Mouse (Mus musculus): ENCODE measurements at regions not wholly inside any gene's neighbourhood (a gene's known extent, or its start where the extent isn't known, plus 50 kb on each side); places are given as distances from the start of the nearest gene placed in this dataset.
A peak's percentile ranks its signal among the peaks of the same experiment; 100 is the strongest.
"Not testable (repeated sequence)": the region's sequence is repeated elsewhere in the genome, so short reads cannot be mapped to it uniquely, and the experiment has no call there.

DNA sequence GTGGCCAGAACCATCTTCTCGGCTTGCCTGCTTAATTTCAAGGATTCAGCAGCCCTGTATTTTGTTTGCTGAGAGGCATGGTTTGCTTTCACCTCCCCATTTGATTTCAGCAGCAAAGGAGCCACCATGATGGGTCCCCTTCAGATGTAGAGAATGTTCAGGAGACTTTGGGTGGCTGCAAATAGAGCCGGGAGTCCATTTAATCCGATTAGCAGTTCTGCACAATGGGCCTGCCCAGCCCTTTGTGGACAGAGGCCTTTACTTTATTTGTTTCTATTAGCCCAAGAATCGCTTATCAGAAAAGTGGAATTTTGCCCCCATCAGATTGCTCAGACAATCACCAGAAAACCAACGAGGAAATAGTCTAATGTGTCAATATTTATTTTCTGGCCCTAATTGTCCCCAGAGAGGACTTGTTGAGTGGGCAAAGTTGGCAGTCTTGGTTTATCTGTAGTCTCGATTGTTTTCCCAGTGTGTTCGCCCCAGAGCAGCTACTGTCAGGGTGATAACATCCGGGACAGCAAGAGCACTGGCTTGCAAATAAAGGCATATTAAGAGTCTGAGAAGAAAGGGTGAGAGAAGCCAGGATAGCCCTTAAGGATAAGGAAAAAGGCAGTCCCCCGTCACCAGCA lies 130.6 kb upstream of the Kiz start:
- no peak for DNase-seq

DNA sequence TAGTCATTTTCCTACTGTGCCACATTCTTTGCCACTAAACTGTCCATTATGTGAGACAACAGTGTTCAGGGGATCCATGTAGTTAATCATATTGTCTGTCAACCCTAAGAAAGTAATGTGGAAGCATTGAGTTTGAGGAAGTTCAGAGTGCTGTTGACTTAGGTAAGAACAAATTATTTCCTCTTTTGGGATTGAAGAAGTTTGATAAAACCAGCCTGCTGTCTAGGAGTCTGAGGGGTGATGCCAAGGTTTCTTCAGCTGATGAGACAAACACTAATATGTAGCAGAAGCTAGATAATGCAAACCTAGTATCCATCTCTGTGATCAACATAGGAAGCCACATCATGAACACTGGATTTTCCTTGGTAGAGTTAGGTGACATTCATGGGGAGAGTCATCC lies 127.0 kb upstream of the Kiz start:
- no peak for DNase-seq

DNA sequence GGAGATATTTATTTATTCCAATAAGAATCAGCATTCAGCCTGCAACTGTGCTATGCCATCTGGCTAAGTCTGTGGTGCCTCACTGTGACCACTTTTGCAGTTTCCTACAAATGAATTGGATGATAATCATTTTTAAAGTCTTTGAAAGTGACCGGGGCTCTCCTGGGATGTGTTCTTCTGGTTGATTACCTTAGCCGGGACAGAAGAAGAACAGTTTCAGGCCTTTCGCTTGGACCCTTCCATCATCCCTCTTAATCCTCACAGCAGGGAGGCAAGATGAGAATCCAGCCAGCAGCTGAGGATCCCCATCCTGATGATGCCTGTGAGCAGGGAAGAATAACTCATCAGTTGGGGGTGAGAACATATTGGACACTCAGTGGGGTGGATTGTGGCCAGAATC lies 124.6 kb upstream of the Kiz start:
- DNase-seq: no peak

DNA sequence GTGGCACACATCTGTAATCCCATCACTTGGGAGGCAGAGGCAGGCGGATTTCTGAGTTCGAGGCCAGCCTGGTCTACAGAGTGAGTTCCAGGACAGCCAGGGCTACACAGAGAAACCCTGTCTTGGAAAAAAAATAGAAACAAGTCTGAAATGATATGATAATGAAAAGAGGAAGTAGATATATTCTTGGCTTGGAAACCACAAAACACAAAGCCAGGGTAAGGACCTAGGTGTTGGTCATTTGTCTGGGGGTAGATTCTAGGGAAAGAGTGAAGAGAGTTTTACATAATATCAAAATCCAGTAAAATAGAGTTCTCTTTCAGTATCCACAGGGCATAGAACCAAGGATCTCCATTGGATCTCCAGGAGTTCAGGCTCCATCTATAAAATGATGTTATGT lies 122.8 kb upstream of the Kiz start:
- not testable (repeated sequence) for DNase-seq

DNA sequence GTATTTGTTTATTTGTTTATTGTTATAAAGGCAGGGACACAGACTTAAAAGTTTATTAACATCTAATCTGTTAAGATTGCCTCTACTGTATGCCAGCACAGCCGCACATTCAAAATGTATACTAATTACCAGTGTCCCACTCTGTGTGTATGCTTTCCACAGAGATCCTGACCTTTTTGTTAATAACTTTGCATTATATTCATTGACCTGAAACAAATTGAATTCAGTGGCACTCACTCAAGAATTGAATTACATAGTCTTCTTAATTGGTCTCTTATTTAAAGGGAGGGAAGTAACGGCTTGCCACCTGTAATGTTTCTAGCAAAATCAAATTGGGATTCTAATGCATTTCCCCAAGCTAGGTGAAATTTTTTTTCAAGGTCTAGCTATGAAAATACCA lies 111.3 kb upstream of the Kiz start:
- no peak for DNase-seq

DNA sequence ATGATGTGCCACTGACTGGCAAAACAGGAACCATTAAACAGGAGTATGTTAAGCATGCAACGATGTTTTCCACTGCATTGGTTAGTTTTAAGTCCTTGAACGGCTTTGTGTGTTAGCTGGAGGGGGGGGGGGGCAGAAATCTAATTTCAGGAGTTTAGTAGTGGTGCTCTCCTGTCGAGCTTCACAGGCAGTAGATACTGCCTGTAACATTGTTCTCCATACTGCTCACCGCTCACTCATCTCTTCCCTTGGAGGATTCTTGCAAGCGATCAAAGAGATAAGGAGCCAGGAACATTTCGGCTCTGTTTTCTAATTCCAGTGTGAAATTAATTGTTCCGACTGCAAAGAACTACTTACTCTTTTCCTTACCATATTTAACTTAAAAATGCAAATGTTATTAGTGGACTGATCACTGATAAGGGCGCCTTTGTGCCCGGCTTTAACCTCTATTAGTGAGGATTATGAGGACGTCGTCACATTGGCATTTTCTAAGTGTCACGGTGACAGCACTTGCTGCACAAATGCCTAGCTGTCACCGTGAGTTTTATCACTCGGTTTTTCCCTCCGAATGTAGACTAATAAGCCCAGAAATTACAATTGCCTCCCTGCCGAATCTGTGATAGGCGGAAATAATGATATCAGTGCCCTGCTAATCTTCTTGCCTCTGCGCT lies 110.5 kb upstream of the Kiz start:
- no peak for DNase-seq

DNA sequence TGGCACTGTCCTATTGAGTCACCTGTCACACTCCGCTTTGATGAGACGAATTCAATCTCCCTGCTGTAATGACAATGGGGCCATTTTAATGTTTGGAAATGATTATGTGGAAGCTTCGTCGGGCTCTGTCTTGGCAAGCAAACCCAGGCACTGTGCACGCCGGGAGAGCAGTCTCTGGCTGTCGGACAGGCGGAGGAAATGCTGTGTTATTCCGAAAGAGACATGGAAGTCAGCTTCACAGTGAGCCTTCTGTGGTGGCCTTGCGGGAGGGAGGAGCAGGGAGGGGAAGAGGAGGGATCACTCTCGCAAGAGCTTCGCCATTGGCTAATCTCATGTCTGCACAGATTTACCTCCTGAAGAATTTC lies 110.0 kb upstream of the Kiz start:
- peak; percentile 44 for DNase-seq

DNA sequence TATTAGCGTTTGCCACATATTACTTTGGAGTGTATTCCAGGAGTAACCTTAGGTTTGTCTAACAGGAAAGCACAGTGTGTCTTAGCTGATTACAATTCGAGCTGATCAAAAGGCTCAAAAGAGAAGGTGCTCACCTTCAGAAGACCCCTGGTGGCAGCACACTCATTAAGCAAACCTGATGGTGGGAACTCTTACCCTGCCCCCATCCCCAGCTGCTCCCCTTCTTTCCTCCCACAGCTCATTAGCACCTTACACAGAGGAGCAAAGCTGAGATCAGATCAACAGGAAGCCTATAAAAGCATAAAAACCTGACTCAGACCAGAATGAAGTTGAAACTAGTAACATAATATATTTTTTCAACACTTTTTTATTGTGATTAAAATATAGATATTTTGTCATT lies 101.7 kb upstream of the Kiz start:
- DNase-seq: no peak

DNA sequence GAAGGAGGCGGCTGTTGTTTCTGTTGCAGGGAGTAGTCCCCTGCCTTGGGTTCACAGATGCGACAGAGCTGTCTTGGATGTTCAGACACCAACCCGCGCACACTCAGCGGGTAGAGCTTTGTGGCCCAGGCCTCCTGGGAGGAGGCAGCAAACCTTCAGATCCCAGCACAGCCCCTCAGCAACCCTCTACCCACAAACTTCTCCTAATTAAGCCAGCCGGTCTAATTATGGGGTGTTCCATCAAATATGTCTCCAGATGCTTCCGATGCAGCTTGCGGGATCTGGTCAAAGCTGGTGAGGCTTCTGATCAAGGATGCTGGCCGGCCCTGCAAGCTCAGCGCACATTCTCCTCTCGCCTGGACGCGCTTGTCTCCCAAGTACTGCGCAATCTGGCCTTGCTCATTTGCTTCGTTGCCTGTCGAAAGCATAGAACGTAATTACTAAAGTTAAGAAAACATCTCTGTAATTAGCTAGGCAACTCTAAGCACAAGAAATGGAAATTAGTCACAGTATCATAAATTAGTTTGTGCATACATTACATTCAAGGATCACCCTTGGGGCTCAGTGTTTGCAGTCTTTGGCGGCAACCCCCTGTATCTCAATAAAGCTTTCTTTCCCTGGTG lies 92.0 kb upstream of the Kiz start:
- no peak for DNase-seq

DNA sequence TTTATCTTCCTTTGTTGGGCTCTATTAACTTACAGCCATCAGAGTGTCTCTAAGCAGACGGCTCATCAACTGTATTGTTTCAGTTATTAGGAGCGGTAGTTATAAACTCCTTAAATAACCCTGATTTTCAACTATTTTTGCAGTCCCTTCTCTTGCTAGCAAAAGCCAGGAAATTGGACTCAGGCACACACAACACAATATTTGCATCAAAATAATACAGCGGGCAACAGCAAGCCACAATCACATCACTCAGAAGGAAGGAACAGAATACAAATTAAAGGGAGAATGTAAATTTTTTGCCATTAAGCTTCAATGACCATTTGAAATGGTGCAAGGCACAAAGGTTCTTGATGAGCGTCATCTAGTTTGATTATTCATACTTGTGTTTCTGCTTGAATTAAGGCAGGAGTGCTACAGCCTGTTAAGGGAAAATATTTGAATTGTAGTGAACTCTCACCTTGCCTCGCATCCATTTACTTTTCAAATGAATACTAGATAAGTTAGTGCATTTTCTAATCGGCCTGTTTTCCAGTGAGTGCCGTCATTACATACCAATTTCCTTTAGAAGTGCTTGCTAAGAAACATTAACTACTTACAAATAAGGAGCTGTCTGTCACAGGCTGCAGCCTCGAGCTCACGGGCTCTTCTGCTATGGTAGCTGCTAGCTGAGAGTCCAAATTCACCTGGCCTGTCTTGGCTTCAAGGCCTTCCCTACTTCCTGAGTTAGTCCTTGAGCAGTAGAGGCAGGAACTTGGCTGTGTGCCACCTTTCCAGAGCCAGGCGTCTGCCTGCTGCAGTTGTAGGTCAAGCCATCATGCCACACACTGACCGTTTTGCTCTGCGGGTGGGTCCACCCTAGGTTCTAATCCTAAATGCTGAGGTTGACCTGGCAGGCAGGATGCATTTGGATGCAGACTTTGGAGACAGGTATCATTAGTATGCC lies 91.1 kb upstream of the Kiz start:
- peak; percentile 15 for DNase-seq

DNA sequence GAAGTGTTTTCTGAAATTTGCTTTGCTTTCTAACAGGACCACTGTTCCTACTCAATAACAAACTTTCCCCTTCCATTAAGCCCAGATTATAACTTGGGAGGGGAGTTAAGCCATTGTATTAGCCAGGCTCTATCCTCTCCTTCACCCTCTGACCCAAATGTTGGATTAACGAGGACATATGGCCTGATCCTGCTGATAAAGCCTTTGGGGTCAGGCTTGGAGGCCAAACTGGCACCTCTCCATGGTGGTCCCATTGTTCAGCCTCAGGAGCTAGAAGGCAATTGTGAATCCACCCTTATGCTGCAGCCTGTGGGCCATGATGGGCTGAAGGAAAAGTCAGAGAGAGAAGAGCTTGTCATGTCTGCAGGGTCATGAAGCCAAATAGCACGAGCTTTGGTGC lies 80.8 kb upstream of the Kiz start:
- DNase-seq: no peak

DNA sequence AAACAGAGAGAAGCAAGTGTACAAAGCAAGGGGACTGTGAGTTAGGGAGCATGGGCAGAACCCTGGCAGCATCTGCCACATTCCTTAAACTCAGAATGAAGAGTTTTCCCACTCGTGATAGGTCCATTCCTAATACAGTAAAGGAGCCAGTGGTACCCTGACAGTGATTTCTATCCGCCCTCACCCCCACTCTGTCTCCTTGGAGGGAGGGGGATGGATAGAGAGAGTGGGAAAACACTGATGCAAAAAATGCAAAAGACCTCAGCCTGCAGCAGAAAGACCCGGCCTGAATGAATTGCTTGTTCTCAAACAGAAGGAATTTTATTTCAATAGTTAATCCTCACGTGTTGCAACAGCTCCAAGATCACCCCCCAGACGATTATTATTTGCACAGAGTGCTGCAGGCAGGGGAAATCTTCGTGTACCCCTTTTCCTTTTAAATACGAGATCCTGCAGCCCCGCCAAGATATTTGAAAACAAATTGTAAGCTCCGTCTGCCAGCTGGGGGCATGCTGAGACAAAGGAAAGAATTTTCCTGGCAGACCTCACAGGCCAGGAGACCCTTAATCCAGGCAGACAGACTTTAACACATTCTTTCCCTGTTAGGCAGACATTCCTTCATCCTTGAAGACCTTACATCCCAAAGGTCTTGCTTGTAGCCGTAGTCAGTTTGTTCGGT lies 68.4 kb upstream of the Kiz start:
- peak; percentile 9 for DNase-seq

DNA sequence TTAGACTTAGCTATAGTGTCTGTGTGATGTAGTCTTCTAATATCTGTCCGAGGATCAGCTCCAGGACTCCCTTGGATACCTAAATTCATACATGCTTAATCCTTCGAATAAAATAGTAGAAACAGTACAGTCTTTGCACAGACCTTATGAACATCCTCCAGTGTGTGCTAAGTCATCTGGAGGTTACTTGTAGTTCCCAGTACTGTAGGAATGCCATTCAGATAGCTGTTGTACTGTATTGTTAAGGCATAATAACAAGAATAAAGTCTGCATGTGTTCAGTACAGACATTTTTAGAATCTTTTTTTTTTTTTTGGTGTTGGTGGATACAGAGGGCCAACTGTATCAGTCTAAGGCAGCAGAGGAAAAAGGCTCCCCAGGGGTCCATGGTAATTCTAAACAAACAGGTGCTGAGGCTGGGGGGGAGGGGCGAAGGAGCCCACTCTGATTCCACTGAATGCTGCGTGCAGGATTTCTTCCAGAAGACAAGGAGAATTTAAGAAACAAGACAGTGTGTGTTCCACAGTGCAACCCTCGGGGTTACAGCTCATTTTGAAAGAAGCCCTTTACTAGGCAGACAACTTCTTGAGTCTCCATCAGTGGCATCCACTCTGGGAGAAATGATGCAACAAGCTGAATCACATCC lies 67.7 kb upstream of the Kiz start:
- peak; percentile 14 for DNase-seq

DNA sequence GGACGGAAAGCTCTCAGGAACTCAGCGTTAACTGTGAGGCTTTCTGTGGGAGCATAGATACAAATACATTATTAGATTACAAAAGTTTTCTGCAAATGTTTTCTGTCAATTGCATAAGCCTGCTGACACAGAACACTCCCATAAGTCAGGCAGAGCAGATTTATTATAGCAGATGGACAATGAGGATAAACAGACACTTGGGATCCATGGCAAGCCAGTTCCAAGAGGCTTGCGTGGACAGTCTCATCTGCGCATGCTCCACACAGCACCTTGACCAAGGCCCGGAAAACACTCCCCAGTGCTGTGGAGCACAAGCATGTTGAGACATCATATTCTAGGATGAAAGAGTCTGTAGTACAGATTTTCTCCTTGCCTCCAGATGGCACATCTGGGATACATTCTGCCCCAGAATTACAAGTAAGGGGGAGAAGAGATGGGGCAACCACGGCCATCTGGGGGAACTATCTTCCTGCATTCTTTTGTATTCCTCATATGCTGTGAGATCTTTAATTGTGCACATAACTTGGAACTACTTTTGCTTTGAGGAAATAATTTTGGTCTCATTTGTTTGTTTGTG lies 62.7 kb upstream of the Kiz start:
- DNase-seq: no peak

DNA sequence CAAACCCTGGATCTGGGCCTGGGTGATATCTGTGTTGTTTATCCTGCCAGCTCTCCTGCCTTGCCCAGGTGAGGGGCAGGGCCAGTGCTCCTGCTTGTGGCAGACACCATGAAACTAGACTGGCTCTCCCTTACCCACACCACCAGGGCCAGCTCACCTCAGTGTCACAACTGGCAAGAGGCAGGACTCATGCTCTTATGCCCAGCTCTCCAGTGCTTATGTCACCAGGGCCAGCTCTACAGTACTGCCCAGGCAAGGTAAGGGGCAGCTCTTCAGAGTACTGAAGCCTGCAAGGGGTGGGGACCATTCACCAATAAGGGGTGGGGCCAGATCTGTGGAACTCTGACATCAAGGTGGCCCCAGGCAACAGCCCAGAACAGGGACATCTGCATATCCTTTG lies 52.7 kb upstream of the Kiz start:
- no peak for DNase-seq

Data from right cerebral cortex, postnatal 4 days (tissue).